Mouse (Mus musculus): ENCODE data around the gene Elmo3. TPM values are rescaled to one million over a fixed set of nuclear protein-coding genes. Genes with fewer than 3 reads are reported as not detected.

The Elmo3 gene
- polyA plus RNA-seq, 1 experiment = 107 TPM

GRCm38 (mm10) chr8:105348450-105349095 lies 43.2 kb downstream of the Elmo3 start, which contains the start of gene Slc9a5:
TSS of gene Slc9a5 (plus strand) at chr8:105348843.
- TF ChIP-seq POLR2A (IDR thresholded peaks at IDR 0.05; ENCODE audit: low read depth, low read length) (no peak), CTCF (IDR thresholded peaks at IDR 0.05; ENCODE audit: extremely low read depth, insufficient read length, insufficient replicate concordance, low read depth, low read length) (no peak)
- Histone ChIP-seq H3K27ac (ENCODE audit: insufficient read depth, low read depth, low read length) (peak within 1 kb of the TSS; percentile 55), H3K4me1 (ENCODE audit: control insufficient read depth, insufficient read depth, insufficient read length, low read length) (peaks cover 22% of the 10 kb centered on the region), H3K36me3 (ENCODE audit: control insufficient read depth, insufficient read depth, low read length) (no peaks in the 10 kb centered on the region), H3K27me3 (ENCODE audit: control insufficient read depth, insufficient read depth, low read length) (peaks cover 11% of the 10 kb centered on the region; the same call in 1 of the 2 replicates), H3K4me3 (ENCODE audit: low read depth, low read length) (peak within 1 kb of the TSS; percentile 77)
- under 1% methylated on average over 34 of the region's 34 CpGs for WGBS

- 2% methylated on average over 40 of the region's 48 CpGs for WGBS
- Histone ChIP-seq H3K4me3 (ENCODE audit: low read depth, low read length) (peak overlapping the region; percentile 66), H3K27me3 (ENCODE audit: control insufficient read depth, insufficient read depth, low read length) (peaks cover 11% of the 10 kb centered on the region; the same call in 1 of the 2 replicates), H3K4me1 (ENCODE audit: control insufficient read depth, insufficient read depth, insufficient read length, low read length) (peaks cover 20% of the 10 kb centered on the region), H3K27ac (ENCODE audit: insufficient read depth, low read depth, low read length) (no peak overlapping the region), H3K36me3 (ENCODE audit: control insufficient read depth, insufficient read depth, low read length) (no peaks in the 10 kb centered on the region)
- TF ChIP-seq CTCF (IDR thresholded peaks at IDR 0.05; ENCODE audit: extremely low read depth, insufficient read length, insufficient replicate concordance, low read depth, low read length) (no peak), POLR2A (IDR thresholded peaks at IDR 0.05; ENCODE audit: low read depth, low read length) (no peak)
These were observed 43.8 kb downstream of the Elmo3 start for GRCm38 (mm10) chr8:105349096-105349771.

- H3K27ac ChIP-seq (ENCODE audit: insufficient read depth, low read depth, low read length) = no peak overlapping the region
- H3K27me3 ChIP-seq (ENCODE audit: control insufficient read depth, insufficient read depth, low read length) = peaks cover 11% of the 10 kb centered on the region; the same call in 1 of the 2 replicates
- H3K4me1 ChIP-seq (ENCODE audit: control insufficient read depth, insufficient read depth, insufficient read length, low read length) = peaks cover 21% of the 10 kb centered on the region
- 80% methylated on average over 7 of the region's 7 CpGs for WGBS
- no peaks in the 10 kb centered on the region for H3K36me3 ChIP-seq (ENCODE audit: control insufficient read depth, insufficient read depth, low read length)
- no peak overlapping the region for H3K4me3 ChIP-seq (ENCODE audit: low read depth, low read length)
- no peak for TF ChIP-seq POLR2A (IDR thresholded peaks at IDR 0.05; ENCODE audit: low read depth, low read length)
- no peak for TF ChIP-seq CTCF (IDR thresholded peaks at IDR 0.05; ENCODE audit: extremely low read depth, insufficient read length, insufficient replicate concordance, low read depth, low read length)
These were observed 44.8 kb downstream of the Elmo3 start for GRCm38 (mm10) chr8:105350186-105350585.

GRCm38 (mm10) chr8:105353583-105354135 lies 48.3 kb downstream of the Elmo3 start:
- Histone ChIP-seq H3K4me3 (ENCODE audit: low read depth, low read length) (no peak overlapping the region), H3K36me3 (ENCODE audit: control insufficient read depth, insufficient read depth, low read length) (no peaks in the 10 kb centered on the region), H3K27me3 (ENCODE audit: control insufficient read depth, insufficient read depth, low read length) (peaks cover 11% of the 10 kb centered on the region; the same call in 1 of the 2 replicates), H3K4me1 (ENCODE audit: control insufficient read depth, insufficient read depth, insufficient read length, low read length) (peaks cover 14% of the 10 kb centered on the region), H3K27ac (ENCODE audit: insufficient read depth, low read depth, low read length) (no peak overlapping the region)
- 62% methylated on average over 8 of the region's 8 CpGs for WGBS
- no peak for TF ChIP-seq POLR2A (IDR thresholded peaks at IDR 0.05; ENCODE audit: low read depth, low read length)
- no peak for TF ChIP-seq CTCF (IDR thresholded peaks at IDR 0.05; ENCODE audit: extremely low read depth, insufficient read length, insufficient replicate concordance, low read depth, low read length)

GRCm38 (mm10) chr8:105354549-105354948 lies 49.1 kb downstream of the Elmo3 start:
- Histone ChIP-seq H3K36me3 (ENCODE audit: control insufficient read depth, insufficient read depth, low read length) (no peaks in the 10 kb centered on the region), H3K4me3 (ENCODE audit: low read depth, low read length) (no peak overlapping the region), H3K27me3 (ENCODE audit: control insufficient read depth, insufficient read depth, low read length) (0 out of 2 replicates have a peak, but pooled peaks cover 3% of the 10 kb centered on the region), H3K4me1 (ENCODE audit: control insufficient read depth, insufficient read depth, insufficient read length, low read length) (peaks cover 11% of the 10 kb centered on the region), H3K27ac (ENCODE audit: insufficient read depth, low read depth, low read length) (peak overlapping the region; percentile 6; the same call in 1 of the 2 replicates)
- no peak for TF ChIP-seq CTCF (IDR thresholded peaks at IDR 0.05; ENCODE audit: extremely low read depth, insufficient read length, insufficient replicate concordance, low read depth, low read length)
- WGBS = 51% methylated on average over 4 of the region's 4 CpGs

GRCm38 (mm10) chr8:105355179-105356024 lies 50.0 kb downstream of the Elmo3 start:
- no peaks in the 10 kb centered on the region for H3K27me3 ChIP-seq (ENCODE audit: control insufficient read depth, insufficient read depth, low read length)
- no peak overlapping the region for H3K4me3 ChIP-seq (ENCODE audit: low read depth, low read length)
- no peaks in the 10 kb centered on the region for H3K36me3 ChIP-seq (ENCODE audit: control insufficient read depth, insufficient read depth, low read length)
- 71% methylated on average over 26 of the region's 26 CpGs for WGBS
- peak overlapping the region; percentile 6; the same call in 1 of the 2 replicates for H3K27ac ChIP-seq (ENCODE audit: insufficient read depth, low read depth, low read length)
- TF ChIP-seq POLR2A (IDR thresholded peaks at IDR 0.05; ENCODE audit: low read depth, low read length) = no peak
- no peak for TF ChIP-seq CTCF (IDR thresholded peaks at IDR 0.05; ENCODE audit: extremely low read depth, insufficient read length, insufficient replicate concordance, low read depth, low read length)
- H3K4me1 ChIP-seq (ENCODE audit: control insufficient read depth, insufficient read depth, insufficient read length, low read length) = peaks cover 11% of the 10 kb centered on the region

Data from small intestine, adult 2 months (tissue).